Mouse (Mus musculus) heart, postnatal 36 days (tissue): ENCODE measurements around the gene Olfr1442. TPM values are rescaled to one million over a fixed set of nuclear protein-coding genes. Genes with fewer than 3 reads are reported as not detected.
"Not testable (repeated sequence)": the region's sequence is repeated elsewhere in the genome, so short reads cannot be mapped to it uniquely, and the experiment has no call there.

ENCODE experiments used
- DNase-seq, 2 experiments: peaks; one replicate each; pipeline ENCODE4 v3.0.0; 2021 to 2022
- intact Hi-C: fragments of 180-260 bp; cut with DNase I; formaldehyde crosslinking; loops from one replicate; pipeline ENCODE4 v1.15.1; 2025
- total RNA-seq, 2 experiments: library from RNA; stranded (reverse); gene quantifications; 2 replicates each; pipeline ENCODE4 v1.2.3; 2021

Gene Olfr1442
- total RNA-seq: not detected

GRCm38 (mm10) chr19:12670139-12670538 lies at the start of gene Olfr1442:
Gene Olfr1442 (plus strand): TSS chr19:12670439.
- no peak for DNase-seq
- intact Hi-C loops: no loop called here

- intact Hi-C loops: no loop called here
- no peak for DNase-seq
These were observed 37.1 kb upstream of the Olfr1442 start, which contains the start of gene Glyat for GRCm38 (mm10) chr19:12633176-12633575. Gene Glyat (plus strand): TSS chr19:12633308.

- no peak for DNase-seq
- intact Hi-C loops: no loop called here
These were observed 36.0 kb upstream of the Olfr1442 start for GRCm38 (mm10) chr19:12634259-12634658.

- intact Hi-C loops: no loop called here
- DNase-seq: no peak
These were observed 35.3 kb upstream of the Olfr1442 start for GRCm38 (mm10) chr19:12634963-12635362.

GRCm38 (mm10) chr19:12636863-12637262 lies 33.4 kb upstream of the Olfr1442 start:
- intact Hi-C loops: no loop called here
- no peak for DNase-seq

GRCm38 (mm10) chr19:12638049-12638448 lies 32.2 kb upstream of the Olfr1442 start:
- intact Hi-C loops: no loop called here
- no peak for DNase-seq

- no peak for DNase-seq
- intact Hi-C loops: no loop called here
These were observed 20.7 kb upstream of the Olfr1442 start for GRCm38 (mm10) chr19:12649511-12649910.

- intact Hi-C loops: no loop called here
These were observed 4.1 kb upstream of the Olfr1442 start for GRCm38 (mm10) chr19:12666156-12666555.

GRCm38 (mm10) chr19:12668601-12669000 lies 1.6 kb upstream of the Olfr1442 start:
- not testable (repeated sequence) for DNase-seq

More at GRCm38 (mm10) chr19:12666156-12666555, 4.1 kb upstream of the Olfr1442 start:
- no peak for DNase-seq

GRCm38 (mm10) chr19:12671051-12671450 lies 812 bp downstream of the Olfr1442 start:
- intact Hi-C loops: no loop called here
- no peak for DNase-seq

More at GRCm38 (mm10) chr19:12668601-12669000, 1.6 kb upstream of the Olfr1442 start:
- intact Hi-C loops: not testable (repeated sequence)

- DNase-seq: no peak
- intact Hi-C loops: no loop called here
These were observed 7.6 kb downstream of the Olfr1442 start, which contains the start of gene Olfr1443 for GRCm38 (mm10) chr19:12677812-12678211. Gene Olfr1443 (plus strand): TSS chr19:12678112.

GRCm38 (mm10) chr19:12684638-12685037 lies 14.4 kb downstream of the Olfr1442 start:
- intact Hi-C loops: no loop called here

GRCm38 (mm10) chr19:12685231-12685630 lies 15.0 kb downstream of the Olfr1442 start:
- intact Hi-C loops: no loop called here
- no peak for DNase-seq

More at GRCm38 (mm10) chr19:12684638-12685037, 14.4 kb downstream of the Olfr1442 start:
- DNase-seq: no peak

GRCm38 (mm10) chr19:12695590-12695989 lies 25.4 kb downstream of the Olfr1442 start, which contains the start of gene Keg1:
Gene Keg1 (plus strand): TSS chr19:12695786.
- intact Hi-C loops: no loop called here
- no peak for DNase-seq

GRCm38 (mm10) chr19:12696221-12696620 lies 26.0 kb downstream of the Olfr1442 start:
- DNase-seq: no peak
- intact Hi-C loops: no loop called here

GRCm38 (mm10) chr19:12708458-12708857 lies 38.2 kb downstream of the Olfr1442 start:
- DNase-seq: no peak

GRCm38 (mm10) chr19:12708986-12709385 lies 38.7 kb downstream of the Olfr1442 start:
- intact Hi-C loops: no loop called here
- no peak for DNase-seq

More at GRCm38 (mm10) chr19:12708458-12708857, 38.2 kb downstream of the Olfr1442 start:
- intact Hi-C loops: no loop called here

GRCm38 (mm10) chr19:12719189-12719588 lies 49.0 kb downstream of the Olfr1442 start:
- DNase-seq: no peak
- intact Hi-C loops: no loop called here

- DNase-seq: no peak
- intact Hi-C loops: loop anchor here (5.0 kb wide), 1 partner anchor 102 kb away; no protein-coding TSS in a partner anchor
These were observed 50.2 kb downstream of the Olfr1442 start for GRCm38 (mm10) chr19:12720463-12720862.

- not testable (repeated sequence) for DNase-seq
- intact Hi-C loops: loop anchor here (5.0 kb wide), 1 partner anchor 101 kb away; no protein-coding TSS in a partner anchor
These were observed 50.7 kb downstream of the Olfr1442 start for GRCm38 (mm10) chr19:12720919-12721318.

- intact Hi-C loops: loop anchor here (5.0 kb wide), 1 partner anchor 101 kb away; no protein-coding TSS in a partner anchor
- DNase-seq: not testable (repeated sequence)
These were observed 51.4 kb downstream of the Olfr1442 start for GRCm38 (mm10) chr19:12721596-12721995.

- peak; percentile 40 to 61 for DNase-seq
- intact Hi-C loops: loop anchor here (2.0 to 5.0 kb wide), 2 partner anchors 76 to 100 kb away; no protein-coding TSS in a partner anchor
These were observed 52.1 kb downstream of the Olfr1442 start for GRCm38 (mm10) chr19:12722308-12722707.
